Mouse (Mus musculus) NIH3T3 (cell line): ENCODE results near the gene Tfeb.
A peak's percentile ranks its signal among the peaks of the same experiment; 100 is the strongest.

Source experiments
- DNase-seq: peaks from one replicate; pipeline ENCODE4 v3.0.0-alpha.2; 2012; ENCODE audit warnings: low read depth

Tfeb gene

GRCm38 (mm10) chr17:47833628-47834481, 97.0 kb downstream of the Tfeb start:
- DNase-seq: no peak

- no peak for DNase-seq
Observed at GRCm38 (mm10) chr17:47834482-47834767, 97.6 kb downstream of the Tfeb start, which contains the start of gene Mdfi. TSS of gene Mdfi (minus strand) at chr17:47834691.

DNA sequence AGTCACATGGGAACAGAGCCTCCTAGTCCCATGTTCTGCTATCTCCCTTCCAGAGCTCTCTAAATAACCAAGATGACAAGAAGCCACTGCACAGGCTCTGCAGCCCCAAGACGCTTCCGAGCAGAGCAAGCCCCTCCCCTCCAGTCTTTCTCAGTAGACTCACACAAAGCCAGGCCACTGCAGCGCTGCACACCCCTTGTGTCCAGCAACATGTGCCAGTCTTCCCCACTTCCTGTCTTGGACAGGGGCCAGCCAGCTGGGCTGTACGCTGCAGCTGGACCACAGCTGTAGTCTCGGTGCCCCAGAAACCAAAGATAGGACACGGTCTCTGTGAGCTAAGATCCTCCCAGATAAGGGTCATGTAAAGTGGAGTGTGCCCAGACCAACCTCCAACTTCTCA, 101.0 kb downstream of the Tfeb start:
- peak; percentile 15 for DNase-seq

DNA sequence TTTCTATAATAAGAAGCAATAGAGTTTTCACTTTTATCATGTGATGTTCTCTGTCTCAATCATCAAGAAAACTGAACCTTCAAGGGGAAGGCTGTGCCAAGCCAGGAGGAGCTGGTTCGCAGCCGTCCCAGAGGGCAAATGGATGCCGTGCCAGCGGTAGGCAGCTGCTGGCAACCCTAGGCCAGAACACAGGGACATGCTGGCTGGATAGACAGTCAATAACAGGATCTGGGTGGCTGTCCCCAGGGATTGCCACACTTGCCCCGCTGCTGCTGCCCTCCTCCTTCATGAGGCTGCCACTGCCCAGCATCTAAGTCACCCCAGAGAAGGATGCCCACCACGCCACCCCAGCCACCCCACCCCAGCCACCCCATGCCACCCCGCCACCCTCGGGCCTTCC, 104.7 kb downstream of the Tfeb start:
- no peak for DNase-seq
